Mouse (Mus musculus): ENCODE measurements at regions not wholly inside any gene's neighbourhood (a gene's known extent, or its start where the extent isn't known, plus 50 kb on each side); places are given as distances from the start of the nearest gene placed in this dataset.
A peak's percentile ranks its signal among the peaks of the same experiment; 100 is the strongest.

DNA sequence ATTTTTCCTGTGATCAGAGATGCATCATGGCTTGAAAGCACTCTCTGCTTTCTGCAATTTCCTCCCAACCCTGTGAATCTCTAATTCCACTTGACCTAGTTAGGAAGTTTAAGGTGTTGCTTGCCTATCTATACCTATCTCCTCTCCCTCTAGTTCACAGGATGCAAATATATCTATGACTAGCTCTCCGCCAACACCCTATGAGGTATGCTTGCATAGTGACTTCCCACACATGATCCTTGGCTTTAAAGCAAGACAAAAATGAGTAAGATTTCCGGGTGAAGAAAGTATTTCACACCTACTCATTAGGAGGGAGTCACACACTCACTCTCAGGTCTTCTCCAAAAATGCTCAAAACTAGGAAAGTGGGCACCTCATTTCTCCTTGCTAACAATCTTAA, 169.6 kb upstream of the Tas2r134 start:
- no peak overlapping the region for H3K4me3 ChIP-seq (ENCODE audit: low read depth, low read length)

DNA sequence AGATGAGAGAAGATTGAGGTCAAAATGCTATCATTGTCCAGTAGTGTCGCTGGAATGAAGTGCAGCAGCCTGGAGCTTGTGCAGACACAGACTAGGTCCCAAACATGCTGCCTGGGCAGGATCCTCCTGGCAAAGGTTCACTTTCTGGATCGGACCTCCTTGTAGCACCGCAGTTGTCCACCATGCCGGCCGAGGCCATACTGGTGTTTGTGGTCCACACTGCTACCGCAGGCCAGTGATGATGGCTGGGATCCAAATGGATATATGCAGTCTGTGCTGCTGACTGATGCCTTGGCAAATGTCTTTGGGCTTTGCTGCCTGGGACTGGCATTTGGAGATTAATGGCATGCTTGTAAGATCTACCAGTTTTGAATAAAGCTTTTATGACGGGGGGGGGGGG, 174.5 kb upstream of the Tas2r134 start:
- DNase-seq (no peak), ATAC-seq (no peak)
- Histone ChIP-seq H3K27me3 (ENCODE audit: insufficient read depth, low read length) (no peaks in the 10 kb centered on the region), H3K4me2 (ENCODE audit: low read depth) (no peak overlapping the region), H3K36me3 (ENCODE audit: insufficient read depth) (no peaks in the 10 kb centered on the region), H3K4me1 (ENCODE audit: insufficient read depth) (no peaks in the 10 kb centered on the region), H3K4me3 (ENCODE audit: low read depth, low read length) (no peak overlapping the region), H3K9me3 (ENCODE audit: low read length) (no peaks in the 10 kb centered on the region), H3K27ac (ENCODE audit: low read depth, low read length) (no peak overlapping the region), H3K9ac (no peak overlapping the region)
- 82% methylated on average over 7 of the region's 7 CpGs for WGBS
- no peak for TF ChIP-seq CTCF (IDR thresholded peaks at IDR 0.05; ENCODE audit: low read depth)

More for the DNA sequence above, 169.6 kb upstream of the Tas2r134 start:
- Histone ChIP-seq H3K4me1 (ENCODE audit: insufficient read depth) (no peaks in the 10 kb centered on the region), H3K9ac (no peak overlapping the region), H3K27me3 (ENCODE audit: insufficient read depth, low read length) (no peaks in the 10 kb centered on the region), H3K4me2 (ENCODE audit: low read depth) (no peak overlapping the region), H3K27ac (ENCODE audit: low read depth, low read length) (no peak overlapping the region), H3K36me3 (ENCODE audit: insufficient read depth) (no peaks in the 10 kb centered on the region), H3K9me3 (ENCODE audit: low read length) (no peaks in the 10 kb centered on the region)
- no peak for ATAC-seq
- 82% methylated on average over 2 of the region's 2 CpGs for WGBS
- no peak for DNase-seq
- TF ChIP-seq CTCF (IDR thresholded peaks at IDR 0.05; ENCODE audit: low read depth): no peak

DNA sequence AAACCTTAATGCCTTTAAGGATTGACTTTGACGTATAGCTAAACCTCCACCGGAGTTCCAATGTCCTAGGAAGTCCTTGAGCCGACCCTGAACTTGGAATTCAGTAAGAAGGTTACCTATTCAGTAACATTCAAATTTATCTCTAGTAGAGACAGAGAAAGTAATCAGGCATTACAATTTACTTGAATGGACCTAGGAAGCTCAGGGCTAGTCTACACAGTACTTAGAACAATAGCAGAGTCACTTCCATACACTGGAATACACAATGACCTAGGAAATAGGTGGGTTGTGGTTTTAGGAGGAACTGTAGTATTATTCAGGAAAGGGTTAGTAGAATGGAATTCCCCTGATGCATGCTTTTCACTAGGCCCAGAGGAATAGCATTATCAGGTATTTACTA, 179.2 kb upstream of the Tas2r134 start:
- H3K36me3 ChIP-seq (ENCODE audit: insufficient read depth): no peaks in the 10 kb centered on the region
- H3K27ac ChIP-seq (ENCODE audit: low read depth, low read length): no peak overlapping the region
- no peaks in the 10 kb centered on the region for H3K27me3 ChIP-seq (ENCODE audit: insufficient read depth, low read length)
- H3K4me1 ChIP-seq (ENCODE audit: insufficient read depth): no peaks in the 10 kb centered on the region
- no peak overlapping the region for H3K4me2 ChIP-seq (ENCODE audit: low read depth)
- TF ChIP-seq CTCF (IDR thresholded peaks at IDR 0.05; ENCODE audit: low read depth): no peak
- WGBS: 91% methylated on average over 3 of the region's 3 CpGs
- no peak overlapping the region for H3K9ac ChIP-seq
- no peak overlapping the region for H3K4me3 ChIP-seq (ENCODE audit: low read depth, low read length)
- DNase-seq (no peak), ATAC-seq (no peak)
- H3K9me3 ChIP-seq (ENCODE audit: low read length): no peaks in the 10 kb centered on the region

DNA sequence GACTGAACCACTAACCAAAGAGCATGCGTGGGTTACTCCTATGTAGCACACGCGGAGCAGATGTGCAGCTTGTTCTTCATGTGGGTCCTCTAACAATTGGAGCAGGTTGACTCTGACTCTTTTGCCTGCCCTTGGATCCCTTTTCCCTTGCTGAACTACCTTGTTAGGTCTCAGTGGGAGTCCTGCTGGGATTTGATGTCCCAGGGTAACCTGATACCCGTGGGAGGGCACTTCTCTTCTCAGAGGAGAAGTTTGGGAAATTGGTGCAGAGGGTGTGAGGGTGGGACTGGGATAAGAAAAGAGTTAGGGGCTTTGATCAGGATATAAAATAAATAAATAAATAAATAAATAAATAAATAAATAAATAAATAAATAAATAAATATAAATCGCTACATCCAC, 179.7 kb upstream of the Tas2r134 start:
- Histone ChIP-seq H3K4me2 (ENCODE audit: low read depth) (no peak overlapping the region), H3K9me3 (ENCODE audit: low read length) (no peaks in the 10 kb centered on the region), H3K27me3 (ENCODE audit: insufficient read depth, low read length) (no peaks in the 10 kb centered on the region), H3K9ac (no peak overlapping the region), H3K36me3 (ENCODE audit: insufficient read depth) (no peaks in the 10 kb centered on the region), H3K4me1 (ENCODE audit: insufficient read depth) (no peaks in the 10 kb centered on the region), H3K27ac (ENCODE audit: low read depth, low read length) (no peak overlapping the region), H3K4me3 (ENCODE audit: low read depth, low read length) (no peak overlapping the region)
- TF ChIP-seq CTCF (IDR thresholded peaks at IDR 0.05; ENCODE audit: low read depth): no peak
- ATAC-seq (no peak), DNase-seq (no peak)
- 93% methylated on average over 5 of the region's 5 CpGs for WGBS

DNA sequence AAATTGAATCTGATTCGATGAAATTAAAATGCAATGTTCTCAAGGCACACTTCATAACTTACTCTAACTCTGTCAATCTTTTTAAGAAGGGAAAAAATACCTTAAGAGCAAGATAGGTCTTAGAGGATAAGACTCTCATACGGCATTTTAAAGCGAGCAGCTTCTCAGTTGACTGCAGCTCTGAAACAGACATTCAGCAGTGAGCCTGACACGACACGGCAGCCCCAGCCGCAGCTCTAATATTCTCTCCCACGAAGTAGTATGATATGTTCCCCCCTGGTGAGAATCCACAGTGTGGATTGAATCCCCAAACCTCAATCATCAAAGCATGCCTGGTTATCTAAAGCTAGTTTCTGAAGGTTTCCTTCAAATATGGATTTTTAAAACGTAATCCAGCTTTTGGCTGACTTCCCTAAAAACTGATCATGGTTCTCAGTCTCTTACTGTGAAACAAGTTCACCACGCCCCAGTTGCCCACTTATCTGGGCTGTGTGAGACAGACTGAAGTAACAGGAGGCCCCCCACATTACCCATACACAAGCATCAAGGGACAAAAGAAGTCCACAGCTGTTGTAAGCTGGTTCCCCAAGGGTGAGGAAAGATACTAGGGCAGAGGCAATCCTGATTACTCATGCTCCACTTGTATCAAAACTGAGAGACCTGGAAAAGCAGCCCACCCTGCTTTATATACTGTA, 182.8 kb upstream of the Tas2r134 start:
- H3K4me2 ChIP-seq (ENCODE audit: low read depth): no peak overlapping the region
- peak; percentile 10 for DNase-seq
- ATAC-seq: no peak
- 59% methylated on average over 9 of the region's 9 CpGs for WGBS
- H3K27ac ChIP-seq (ENCODE audit: low read depth, low read length): no peak overlapping the region
- no peaks in the 10 kb centered on the region for H3K36me3 ChIP-seq (ENCODE audit: insufficient read depth)
- TF ChIP-seq CTCF (IDR thresholded peaks at IDR 0.05; ENCODE audit: low read depth): no peak
- no peaks in the 10 kb centered on the region for H3K9me3 ChIP-seq (ENCODE audit: low read length)
- H3K9ac ChIP-seq: no peak overlapping the region
- no peaks in the 10 kb centered on the region for H3K27me3 ChIP-seq (ENCODE audit: insufficient read depth, low read length)
- H3K4me1 ChIP-seq (ENCODE audit: insufficient read depth): no peaks in the 10 kb centered on the region
- no peak overlapping the region for H3K4me3 ChIP-seq (ENCODE audit: low read depth, low read length)

DNA sequence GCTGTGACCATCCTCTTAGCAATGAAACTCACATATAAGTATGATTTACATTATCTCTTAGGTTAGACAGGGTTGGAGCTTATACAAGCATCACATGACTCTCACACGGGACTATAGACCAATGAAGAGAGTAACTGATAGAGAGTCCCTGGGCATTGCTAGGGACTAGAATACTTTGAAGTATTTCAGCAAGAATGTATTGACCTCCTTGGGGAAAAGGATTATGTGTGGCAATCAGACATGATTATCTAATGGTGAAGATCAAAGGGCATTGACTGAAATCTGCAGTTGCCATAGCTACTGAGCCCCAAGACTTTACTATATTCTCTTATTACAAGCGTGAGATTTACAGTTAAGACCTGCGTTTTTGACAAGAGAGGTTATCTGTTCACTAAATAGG, 183.4 kb upstream of the Tas2r134 start:
- Histone ChIP-seq H3K4me1 (ENCODE audit: insufficient read depth) (no peaks in the 10 kb centered on the region), H3K36me3 (ENCODE audit: insufficient read depth) (no peaks in the 10 kb centered on the region), H3K9ac (no peak overlapping the region), H3K4me2 (ENCODE audit: low read depth) (no peak overlapping the region), H3K4me3 (ENCODE audit: low read depth, low read length) (no peak overlapping the region), H3K9me3 (ENCODE audit: low read length) (no peaks in the 10 kb centered on the region), H3K27ac (ENCODE audit: low read depth, low read length) (no peak overlapping the region), H3K27me3 (ENCODE audit: insufficient read depth, low read length) (no peaks in the 10 kb centered on the region)
- no peak for DNase-seq
- no peak for TF ChIP-seq CTCF (IDR thresholded peaks at IDR 0.05; ENCODE audit: low read depth)
- WGBS: 42% methylated on average over 3 of the region's 3 CpGs
- ATAC-seq: no peak

DNA sequence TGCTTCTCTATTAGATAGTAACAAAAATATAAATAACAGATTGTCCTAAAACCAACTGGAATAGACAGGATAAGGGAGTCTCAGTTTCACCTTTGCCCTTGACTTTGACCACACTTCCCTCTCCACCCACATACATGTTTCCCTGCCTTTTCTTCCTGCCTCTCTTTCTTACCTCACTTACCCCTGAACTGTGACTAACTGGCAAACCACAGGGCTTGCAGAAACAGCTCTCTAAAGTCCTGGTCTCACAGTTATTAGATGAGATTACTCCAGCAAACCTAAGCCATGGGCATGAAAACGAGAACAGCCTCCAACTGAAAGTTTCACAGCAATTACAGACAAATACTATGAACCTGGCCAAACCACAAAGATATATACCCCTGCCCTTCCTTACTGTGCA, 188.3 kb upstream of the Tas2r134 start:
- no peak for ATAC-seq
- Histone ChIP-seq H3K36me3 (ENCODE audit: insufficient read depth) (no peaks in the 10 kb centered on the region), H3K9ac (no peak overlapping the region), H3K4me2 (ENCODE audit: low read depth) (no peak overlapping the region), H3K27ac (ENCODE audit: low read depth, low read length) (no peak overlapping the region), H3K27me3 (ENCODE audit: insufficient read depth, low read length) (no peaks in the 10 kb centered on the region), H3K4me1 (ENCODE audit: insufficient read depth) (no peaks in the 10 kb centered on the region), H3K4me3 (ENCODE audit: low read depth, low read length) (no peak overlapping the region), H3K9me3 (ENCODE audit: low read length) (no peaks in the 10 kb centered on the region)
- WGBS: 73% methylated on average over 1 of the region's 1 CpGs
- no peak for DNase-seq
- no peak for TF ChIP-seq CTCF (IDR thresholded peaks at IDR 0.05; ENCODE audit: low read depth)

Measured in forebrain, postnatal 0 days (tissue).